Mouse (Mus musculus): Measurements from ENCODE around the gene Clta. TPM values are rescaled to one million over a fixed set of nuclear protein-coding genes. Genes with fewer than 3 reads are reported as not detected.

Clta gene
- total RNA-seq, 2 experiments from 2014 or later = 51.4 to 61.9 TPM

- no peak for DNase-seq
These were observed 68.7 kb downstream of the Clta start for GRCm38 (mm10) chr4:44072873-44073441.

- no peak for DNase-seq
These were observed 69.5 kb downstream of the Clta start for GRCm38 (mm10) chr4:44073799-44074198.

- DNase-seq = no peak
These were observed 70.2 kb downstream of the Clta start for GRCm38 (mm10) chr4:44074422-44074821.

DNA sequence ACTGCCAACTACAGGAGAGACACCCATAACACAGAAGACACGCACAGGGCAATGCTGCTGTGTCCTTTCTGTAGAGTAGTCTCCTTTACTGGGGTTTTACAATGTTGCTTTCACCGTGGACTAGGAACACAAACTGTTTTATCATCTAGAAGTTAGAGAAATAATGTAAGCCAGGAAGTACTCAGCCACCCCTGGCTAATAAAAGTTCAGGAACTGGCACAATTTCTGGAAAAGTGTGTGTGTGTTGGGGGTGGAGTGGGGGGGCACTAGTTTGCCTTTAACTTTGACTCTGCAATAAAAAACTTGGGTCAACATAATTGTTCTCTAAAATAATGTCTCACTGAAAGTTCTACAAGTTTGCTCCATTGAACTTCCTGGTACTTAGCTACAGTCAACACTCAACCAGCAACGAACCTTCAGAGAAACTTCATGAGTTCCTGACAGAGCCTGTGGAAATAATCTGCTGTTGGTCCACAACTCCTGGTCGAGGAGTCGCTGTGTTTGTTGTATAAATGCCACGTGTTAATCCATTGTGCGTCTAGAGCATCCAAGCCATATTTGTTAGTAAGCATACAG lies 74.2 kb downstream of the Clta start:
- no peak for DNase-seq

Other genes with a start within 250 kb of the Clta start
- gene Olfr159, start 233.4 kb upstream of the Clta start, total RNA-seq (2021) = not detected
- gene Olfr156, start 180.6 kb upstream of the Clta start, total RNA-seq (2021) = not detected
- not detected for gene Olfr157, start 164.3 kb upstream of the Clta start, total RNA-seq (2021)
- gene Olfr155, start 152.9 kb upstream of the Clta start, total RNA-seq (2021) = not detected
- gene Reck, start 128.9 kb upstream of the Clta start, total RNA-seq (2021) = 1 to 10 TPM; 2.5 to 4.4 TPM
- 1 to 10 TPM; 2.8 to 4.9 TPM for gene Glipr2, start 47.1 kb upstream of the Clta start, total RNA-seq (2021)
- not detected for gene Ccin, start 21.0 kb upstream of the Clta start, total RNA-seq (2021)
- gene Gne, start 79.7 kb downstream of the Clta start, total RNA-seq (2021) = 10 to 100 TPM in 1 of 2 experiments, 1 to 10 TPM in 1; 8.9 to 15.0 TPM
- gene Rnf38, start 229.3 kb downstream of the Clta start, total RNA-seq (2021) = 10 to 100 TPM; 10.8 to 16.3 TPM

Measured in gastrocnemius, postnatal 25 days (tissue).